Mouse (Mus musculus) central nervous system, embryonic 11.5 days (tissue): ENCODE results near the gene Mrps11. TPM values are rescaled to one million over a fixed set of nuclear protein-coding genes. Genes with fewer than 3 reads are reported as not detected.

Source experiments
- polyA plus RNA-seq: library from polyadenylated mRNA; depleted of rRNA; stranded (reverse); fragments of >200 nt; gene quantifications from 2 replicates; pipeline ENCODE4 v1.2.3, GENCODE M21; 2012; rRNA removed

Mrps11 gene
- 47.6 and 81.7 TPM in 2 replicates for polyA plus RNA-seq

DNA sequence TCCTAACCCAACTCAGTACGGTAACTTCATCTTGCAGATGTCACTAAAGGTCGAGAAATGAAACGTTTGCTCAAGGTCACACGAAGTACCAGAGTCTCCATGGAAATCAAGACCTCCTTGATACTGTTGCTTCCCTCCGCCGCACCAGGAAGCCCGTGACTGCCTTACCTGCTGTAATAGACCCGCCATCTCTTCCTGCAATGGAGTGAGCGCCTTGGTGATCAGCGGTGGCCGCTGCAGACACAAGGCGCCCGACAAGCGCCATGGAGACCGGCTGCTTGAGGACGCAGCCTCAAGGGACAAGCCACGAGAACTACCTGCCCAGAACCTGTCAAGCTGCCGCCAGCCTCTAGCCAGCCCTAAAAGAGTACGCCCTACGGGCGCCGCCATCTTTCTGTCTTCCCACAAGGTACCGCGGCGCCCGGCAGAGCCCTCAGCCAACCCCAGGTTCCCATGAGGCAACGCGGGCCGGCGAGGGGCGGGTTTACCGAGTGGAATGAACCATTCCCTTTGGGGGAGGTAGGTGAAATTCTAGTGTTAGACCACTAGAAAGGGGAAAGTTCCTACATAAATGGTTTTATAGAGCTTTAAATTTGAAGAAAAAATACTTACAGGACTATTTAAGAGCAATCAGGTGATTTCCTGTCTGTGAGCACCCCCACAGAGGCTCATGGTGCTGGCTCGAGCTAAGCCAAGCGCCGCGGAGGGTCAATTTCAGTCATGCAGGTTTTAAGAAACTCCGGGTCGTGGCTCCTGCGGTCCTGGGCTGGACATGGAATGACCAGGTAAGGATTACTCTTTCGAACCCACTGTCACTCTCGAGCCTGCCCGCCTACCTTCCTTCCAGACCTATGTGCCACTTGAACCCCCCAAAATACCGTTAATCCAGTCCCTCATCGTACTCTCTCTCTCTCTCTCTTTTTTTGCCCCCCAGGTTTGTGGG lies at the start of gene Mrps11, which contains the start of gene Mrpl46:
Gene Mrps11, plus strand, starts transcription at position 481 of the 943 bp plus-strand sequence.
Gene Mrpl46, minus strand, starts transcription at position 893 of the 943 bp plus-strand sequence.

GRCm38 (mm10) chr7:78737614-78738210 lies 45.2 kb upstream of the Mrps11 start, which contains the start of gene Ntrk3:
Ntrk3 (minus strand) TSS chr7:78738012.

Other genes with a start within 250 kb of the Mrps11 start
- gene Ntrk3, start 45.1 kb upstream of the Mrps11 start, polyA plus RNA-seq: 12.0 and 12.9 TPM in 2 replicates
- gene Mrpl46, start 412 bp downstream of the Mrps11 start, polyA plus RNA-seq: 41.2 and 46.2 TPM in 2 replicates
- 11.9 and 19.2 TPM in 2 replicates for gene Det1, start 64.1 kb downstream of the Mrps11 start, polyA plus RNA-seq
- 38.3 and 39.9 TPM in 2 replicates for gene Aen, start 112.7 kb downstream of the Mrps11 start, polyA plus RNA-seq
- gene Isg20, start 130.3 kb downstream of the Mrps11 start, polyA plus RNA-seq: 1.1 and 1.9 TPM in 2 replicates